Mouse (Mus musculus): ENCODE measurements around the gene Camk1d. TPM values are rescaled to one million over a fixed set of nuclear protein-coding genes. Genes with fewer than 3 reads are reported as not detected.

Gene Camk1d
- polyA plus RNA-seq, 1 experiment from 2014 or later, result 0.94 TPM

GRCm38 (mm10) chr2:5352821-5353522, 361.3 kb downstream of the Camk1d start:
- Histone ChIP-seq H3K4me3 (ENCODE audit: low read depth, low read length) (no peak overlapping the region), H3K9ac (replicated peaks; ENCODE audit: low read length) (no peak overlapping the region), H3K9me3 (replicated peaks; ENCODE audit: control insufficient read depth, low read length) (no peaks in the 10 kb centered on the region), H3K4me1 (ENCODE audit: control insufficient read depth, insufficient read depth, low read length) (no peaks in the 10 kb centered on the region), H3K4me2 (ENCODE audit: low read depth, low read length) (no peak overlapping the region), H3K27me3 (ENCODE audit: control insufficient read depth, insufficient read depth, low read length) (no peaks in the 10 kb centered on the region), H3K36me3 (replicated peaks; ENCODE audit: control insufficient read depth, insufficient read depth, low read depth, low read length) (no peaks in the 10 kb centered on the region), H3K27ac (replicated peaks; ENCODE audit: low read depth, low read length) (no peak overlapping the region)
- DNase-seq (ENCODE audit: low spot score), result no peak
- ATAC-seq (replicated peaks; ENCODE audit: insufficient number of reproducible peaks, low FRiP score, low TSS enrichment, low read depth), result no peak
- WGBS, result 88% methylated on average over 13 of the region's 13 CpGs

GRCm38 (mm10) chr2:5345344-5345743, 369.0 kb downstream of the Camk1d start:
- H3K9ac ChIP-seq (replicated peaks; ENCODE audit: low read length), result no peak overlapping the region
- no peaks in the 10 kb centered on the region for H3K4me1 ChIP-seq (ENCODE audit: control insufficient read depth, insufficient read depth, low read length)
- no peaks in the 10 kb centered on the region for H3K9me3 ChIP-seq (replicated peaks; ENCODE audit: control insufficient read depth, low read length)
- H3K27me3 ChIP-seq (ENCODE audit: control insufficient read depth, insufficient read depth, low read length), result no peaks in the 10 kb centered on the region
- no peak for DNase-seq (ENCODE audit: low spot score)
- WGBS, result 85% methylated on average over 9 of the region's 9 CpGs
- H3K4me2 ChIP-seq (ENCODE audit: low read depth, low read length), result no peak overlapping the region
- no peak overlapping the region for H3K4me3 ChIP-seq (ENCODE audit: low read depth, low read length)
- ATAC-seq (replicated peaks; ENCODE audit: insufficient number of reproducible peaks, low FRiP score, low TSS enrichment, low read depth), result no peak
- no peak overlapping the region for H3K27ac ChIP-seq (replicated peaks; ENCODE audit: low read depth, low read length)
- no peaks in the 10 kb centered on the region for H3K36me3 ChIP-seq (replicated peaks; ENCODE audit: control insufficient read depth, insufficient read depth, low read depth, low read length)

- DNase-seq (ENCODE audit: low spot score) (no peak), ATAC-seq (replicated peaks; ENCODE audit: insufficient number of reproducible peaks, low FRiP score, low TSS enrichment, low read depth) (no peak)
- no peaks in the 10 kb centered on the region for H3K4me1 ChIP-seq (ENCODE audit: control insufficient read depth, insufficient read depth, low read length)
- no peaks in the 10 kb centered on the region for H3K9me3 ChIP-seq (replicated peaks; ENCODE audit: control insufficient read depth, low read length)
- no peaks in the 10 kb centered on the region for H3K27me3 ChIP-seq (ENCODE audit: control insufficient read depth, insufficient read depth, low read length)
- no peaks in the 10 kb centered on the region for H3K36me3 ChIP-seq (replicated peaks; ENCODE audit: control insufficient read depth, insufficient read depth, low read depth, low read length)
- 79% methylated on average over 12 of the region's 12 CpGs for WGBS
- H3K4me3 ChIP-seq (ENCODE audit: low read depth, low read length), result no peak overlapping the region
- no peak overlapping the region for H3K4me2 ChIP-seq (ENCODE audit: low read depth, low read length)
- no peak overlapping the region for H3K27ac ChIP-seq (replicated peaks; ENCODE audit: low read depth, low read length)
- H3K9ac ChIP-seq (replicated peaks; ENCODE audit: low read length), result no peak overlapping the region
These were observed 386.6 kb downstream of the Camk1d start for GRCm38 (mm10) chr2:5327533-5328250.

GRCm38 (mm10) chr2:5324806-5325205, 389.5 kb downstream of the Camk1d start:
- no peak overlapping the region for H3K4me3 ChIP-seq (ENCODE audit: low read depth, low read length)
- H3K36me3 ChIP-seq (replicated peaks; ENCODE audit: control insufficient read depth, insufficient read depth, low read depth, low read length), result no peaks in the 10 kb centered on the region
- no peak overlapping the region for H3K9ac ChIP-seq (replicated peaks; ENCODE audit: low read length)
- no peaks in the 10 kb centered on the region for H3K27me3 ChIP-seq (ENCODE audit: control insufficient read depth, insufficient read depth, low read length)
- H3K4me2 ChIP-seq (ENCODE audit: low read depth, low read length), result no peak overlapping the region
- no peak for ATAC-seq (replicated peaks; ENCODE audit: insufficient number of reproducible peaks, low FRiP score, low TSS enrichment, low read depth)
- no peak overlapping the region for H3K27ac ChIP-seq (replicated peaks; ENCODE audit: low read depth, low read length)
- H3K9me3 ChIP-seq (replicated peaks; ENCODE audit: control insufficient read depth, low read length), result no peaks in the 10 kb centered on the region
- no peaks in the 10 kb centered on the region for H3K4me1 ChIP-seq (ENCODE audit: control insufficient read depth, insufficient read depth, low read length)
- WGBS, result 85% methylated on average over 3 of the region's 3 CpGs
- DNase-seq (ENCODE audit: low spot score), result no peak

- Histone ChIP-seq H3K9me3 (replicated peaks; ENCODE audit: control insufficient read depth, low read length) (no peaks in the 10 kb centered on the region), H3K4me1 (ENCODE audit: control insufficient read depth, insufficient read depth, low read length) (no peaks in the 10 kb centered on the region), H3K4me3 (ENCODE audit: low read depth, low read length) (no peak overlapping the region), H3K4me2 (ENCODE audit: low read depth, low read length) (no peak overlapping the region), H3K27me3 (ENCODE audit: control insufficient read depth, insufficient read depth, low read length) (no peaks in the 10 kb centered on the region), H3K36me3 (replicated peaks; ENCODE audit: control insufficient read depth, insufficient read depth, low read depth, low read length) (no peaks in the 10 kb centered on the region), H3K27ac (replicated peaks; ENCODE audit: low read depth, low read length) (no peak overlapping the region), H3K9ac (replicated peaks; ENCODE audit: low read length) (no peak overlapping the region)
- no peak for ATAC-seq (replicated peaks; ENCODE audit: insufficient number of reproducible peaks, low FRiP score, low TSS enrichment, low read depth)
- no peak for DNase-seq (ENCODE audit: low spot score)
- 62% methylated on average over 8 of the region's 8 CpGs for WGBS
These were observed 392.5 kb downstream of the Camk1d start for GRCm38 (mm10) chr2:5321660-5322295.

GRCm38 (mm10) chr2:5319138-5319537, 395.2 kb downstream of the Camk1d start:
- H3K36me3 ChIP-seq (replicated peaks; ENCODE audit: control insufficient read depth, insufficient read depth, low read depth, low read length), result no peaks in the 10 kb centered on the region
- no peaks in the 10 kb centered on the region for H3K4me1 ChIP-seq (ENCODE audit: control insufficient read depth, insufficient read depth, low read length)
- H3K4me3 ChIP-seq (ENCODE audit: low read depth, low read length), result no peak overlapping the region
- no peak overlapping the region for H3K27ac ChIP-seq (replicated peaks; ENCODE audit: low read depth, low read length)
- no peaks in the 10 kb centered on the region for H3K27me3 ChIP-seq (ENCODE audit: control insufficient read depth, insufficient read depth, low read length)
- DNase-seq (ENCODE audit: low spot score) (no peak), ATAC-seq (replicated peaks; ENCODE audit: insufficient number of reproducible peaks, low FRiP score, low TSS enrichment, low read depth) (no peak)
- H3K4me2 ChIP-seq (ENCODE audit: low read depth, low read length), result no peak overlapping the region
- WGBS, result 80% methylated on average over 3 of the region's 3 CpGs
- no peak overlapping the region for H3K9ac ChIP-seq (replicated peaks; ENCODE audit: low read length)
- H3K9me3 ChIP-seq (replicated peaks; ENCODE audit: control insufficient read depth, low read length), result no peaks in the 10 kb centered on the region

GRCm38 (mm10) chr2:5316763-5317162, 397.6 kb downstream of the Camk1d start:
- no peak overlapping the region for H3K4me3 ChIP-seq (ENCODE audit: low read depth, low read length)
- DNase-seq (ENCODE audit: low spot score) (no peak), ATAC-seq (replicated peaks; ENCODE audit: insufficient number of reproducible peaks, low FRiP score, low TSS enrichment, low read depth) (no peak)
- 90% methylated on average over 5 of the region's 5 CpGs for whole genome bisulfite sequencing
- no peak overlapping the region for H3K4me2 ChIP-seq (ENCODE audit: low read depth, low read length)
- no peaks in the 10 kb centered on the region for H3K27me3 ChIP-seq (ENCODE audit: control insufficient read depth, insufficient read depth, low read length)
- no peaks in the 10 kb centered on the region for H3K4me1 ChIP-seq (ENCODE audit: control insufficient read depth, insufficient read depth, low read length)
- no peaks in the 10 kb centered on the region for H3K9me3 ChIP-seq (replicated peaks; ENCODE audit: control insufficient read depth, low read length)
- no peaks in the 10 kb centered on the region for H3K36me3 ChIP-seq (replicated peaks; ENCODE audit: control insufficient read depth, insufficient read depth, low read depth, low read length)
- no peak overlapping the region for H3K27ac ChIP-seq (replicated peaks; ENCODE audit: low read depth, low read length)
- no peak overlapping the region for H3K9ac ChIP-seq (replicated peaks; ENCODE audit: low read length)

- H3K27ac ChIP-seq (replicated peaks; ENCODE audit: low read depth, low read length), result no peak overlapping the region
- no peaks in the 10 kb centered on the region for H3K4me1 ChIP-seq (ENCODE audit: control insufficient read depth, insufficient read depth, low read length)
- no peak overlapping the region for H3K9ac ChIP-seq (replicated peaks; ENCODE audit: low read length)
- DNase-seq (ENCODE audit: low spot score) (no peak), ATAC-seq (replicated peaks; ENCODE audit: insufficient number of reproducible peaks, low FRiP score, low TSS enrichment, low read depth) (no peak)
- H3K9me3 ChIP-seq (replicated peaks; ENCODE audit: control insufficient read depth, low read length), result no peaks in the 10 kb centered on the region
- H3K4me3 ChIP-seq (ENCODE audit: low read depth, low read length), result no peak overlapping the region
- 91% methylated on average over 4 of the region's 4 CpGs for WGBS
- no peaks in the 10 kb centered on the region for H3K36me3 ChIP-seq (replicated peaks; ENCODE audit: control insufficient read depth, insufficient read depth, low read depth, low read length)
- H3K27me3 ChIP-seq (ENCODE audit: control insufficient read depth, insufficient read depth, low read length), result no peaks in the 10 kb centered on the region
- no peak overlapping the region for H3K4me2 ChIP-seq (ENCODE audit: low read depth, low read length)
These were observed 398.1 kb downstream of the Camk1d start for GRCm38 (mm10) chr2:5316217-5316616.
